Mouse (Mus musculus) gastrocnemius, adult 18-20 months (tissue): ENCODE results near the gene Tspan33. TPM values are rescaled to one million over a fixed set of nuclear protein-coding genes. Genes with fewer than 3 reads are reported as not detected.

Experiments
- DNase-seq: peaks from one replicate; pipeline ENCODE4 v3.0.0; 2021; ENCODE audit warnings: low spot score
- total RNA-seq, 2 experiments: library from RNA; stranded (reverse); gene quantifications; 2 replicates each; pipeline ENCODE4 v1.2.3; 2021

Gene Tspan33
- total RNA-seq, 2 experiments from 2014 or later: 2.6 to 3.6 TPM

GRCm38 (mm10) chr6:29697548-29697947, 3.5 kb downstream of the Tspan33 start:
- DNase-seq: no peak

GRCm38 (mm10) chr6:29699085-29699745, 5.2 kb downstream of the Tspan33 start:
- no peak for DNase-seq

GRCm38 (mm10) chr6:29701051-29701450, 7.0 kb downstream of the Tspan33 start:
- no peak for DNase-seq

DNA sequence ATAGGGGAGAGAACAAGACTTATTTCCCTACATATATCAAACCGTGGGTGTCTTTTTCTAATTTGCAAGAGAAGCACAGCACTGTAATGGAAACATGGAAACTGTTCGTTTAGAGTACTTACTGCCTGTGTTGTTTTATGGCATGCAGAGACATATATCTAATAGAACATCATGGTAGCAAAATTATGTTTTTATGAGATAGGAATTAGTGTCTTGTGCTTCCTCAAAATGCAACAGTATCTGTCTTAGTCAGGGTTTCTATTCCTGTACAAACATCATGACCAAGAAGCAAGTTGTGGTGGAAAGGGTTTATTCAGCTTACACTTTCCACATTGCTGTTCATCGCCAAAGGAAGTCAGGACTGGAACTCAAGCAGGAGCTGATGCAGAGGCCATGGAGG, 8.1 kb downstream of the Tspan33 start:
- DNase-seq: no peak

GRCm38 (mm10) chr6:29704143-29704542, 10.1 kb downstream of the Tspan33 start:
- DNase-seq: no peak

DNA sequence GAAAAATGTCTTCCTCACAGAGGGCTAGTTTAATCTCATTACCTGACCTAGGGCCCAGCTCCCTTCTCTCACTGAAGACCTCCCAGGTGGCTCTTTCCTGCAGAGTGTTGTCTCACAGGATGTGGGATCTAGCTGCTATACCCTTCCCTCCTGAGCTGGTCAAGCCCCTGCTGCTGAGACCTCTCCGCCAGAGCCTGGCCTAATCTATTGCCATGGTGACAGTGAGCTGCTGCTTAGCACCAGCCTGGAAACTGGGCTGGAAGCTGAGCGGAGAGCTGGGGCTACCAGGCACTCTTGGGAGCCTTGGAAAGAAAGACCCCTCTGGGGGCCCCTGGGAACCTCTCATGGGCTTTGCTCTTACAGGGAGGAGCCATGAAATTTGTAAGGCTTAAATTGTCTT, 13.9 kb downstream of the Tspan33 start:
- no peak for DNase-seq

DNA sequence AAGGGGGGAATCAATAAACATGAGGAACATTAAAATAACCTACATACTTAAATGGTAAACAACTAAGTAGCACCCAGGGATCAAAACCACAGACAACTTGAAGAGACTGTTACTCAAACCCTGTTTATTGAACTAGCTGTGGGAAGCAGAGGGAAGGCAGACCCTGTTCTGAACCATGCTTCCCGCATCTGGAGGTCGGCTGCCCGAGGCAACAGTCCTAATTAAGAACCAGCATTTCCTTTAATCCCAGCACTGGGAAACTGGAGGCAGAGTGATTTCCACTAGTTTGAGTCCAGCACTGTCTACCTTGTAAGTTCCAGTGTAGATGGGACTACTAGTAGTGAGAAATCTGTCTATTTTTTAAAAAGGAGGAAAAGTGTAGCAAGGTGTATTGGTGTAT, 17.3 kb downstream of the Tspan33 start:
- DNase-seq: no peak

DNA sequence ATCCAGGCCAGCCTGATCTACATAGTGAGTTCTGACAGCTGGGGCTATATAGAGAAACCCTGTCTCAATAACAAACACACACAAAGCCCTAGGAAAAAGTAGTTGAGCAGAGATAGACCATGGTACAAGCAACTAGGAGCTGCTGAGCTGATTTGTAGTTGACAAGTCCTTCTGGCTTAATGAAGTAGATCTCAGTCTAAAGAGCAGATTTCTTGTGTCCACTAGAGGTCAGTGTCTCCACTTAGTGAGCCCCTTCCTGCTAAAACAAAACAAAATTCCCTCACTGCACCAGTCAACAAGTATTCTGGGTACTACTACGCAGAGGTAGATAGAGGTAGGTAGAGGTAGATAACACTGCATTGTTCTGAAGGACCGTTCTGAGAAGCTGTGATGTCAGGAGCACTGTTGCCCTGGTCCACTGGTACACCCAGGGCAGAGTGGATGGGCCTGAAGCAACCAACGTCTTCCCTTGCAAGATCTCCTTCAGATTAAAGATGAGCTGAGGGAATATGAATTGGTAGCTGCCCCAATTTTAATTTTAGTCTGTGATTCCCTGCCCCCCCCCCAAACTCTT, 18.1 kb downstream of the Tspan33 start:
- DNase-seq: peak; percentile 62

GRCm38 (mm10) chr6:29716624-29717365, 22.8 kb downstream of the Tspan33 start:
- DNase-seq: no peak

GRCm38 (mm10) chr6:29717541-29717940, 23.5 kb downstream of the Tspan33 start:
- no peak for DNase-seq

DNA sequence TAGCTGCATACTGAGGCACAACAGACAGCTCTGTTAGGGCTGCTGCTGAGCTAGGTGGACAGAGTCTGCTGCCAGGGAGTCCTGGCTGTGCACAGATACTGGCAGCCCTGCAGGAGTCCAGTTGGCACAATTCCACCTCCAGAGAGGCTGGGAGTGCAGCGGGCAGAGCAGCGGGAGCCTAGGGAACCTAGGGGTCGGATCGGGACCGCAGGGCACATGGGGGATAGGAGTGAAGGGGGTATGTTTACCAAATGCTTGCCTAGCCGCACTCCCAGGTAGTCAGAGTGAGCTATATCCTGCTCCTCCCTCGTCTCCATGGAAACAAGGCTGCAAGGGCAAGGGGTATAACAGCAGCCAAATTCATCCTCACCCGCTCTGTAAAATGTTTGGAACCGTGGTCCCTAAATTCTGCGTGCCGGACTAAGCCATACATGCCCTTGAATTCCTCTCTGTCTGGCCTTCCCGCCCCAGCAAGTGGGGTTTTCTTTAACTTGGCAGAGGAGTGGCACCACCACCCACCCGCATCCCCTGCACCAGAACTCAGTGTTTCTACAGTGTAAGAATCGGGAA, 24.0 kb downstream of the Tspan33 start:
- peak; percentile 52 for DNase-seq

DNA sequence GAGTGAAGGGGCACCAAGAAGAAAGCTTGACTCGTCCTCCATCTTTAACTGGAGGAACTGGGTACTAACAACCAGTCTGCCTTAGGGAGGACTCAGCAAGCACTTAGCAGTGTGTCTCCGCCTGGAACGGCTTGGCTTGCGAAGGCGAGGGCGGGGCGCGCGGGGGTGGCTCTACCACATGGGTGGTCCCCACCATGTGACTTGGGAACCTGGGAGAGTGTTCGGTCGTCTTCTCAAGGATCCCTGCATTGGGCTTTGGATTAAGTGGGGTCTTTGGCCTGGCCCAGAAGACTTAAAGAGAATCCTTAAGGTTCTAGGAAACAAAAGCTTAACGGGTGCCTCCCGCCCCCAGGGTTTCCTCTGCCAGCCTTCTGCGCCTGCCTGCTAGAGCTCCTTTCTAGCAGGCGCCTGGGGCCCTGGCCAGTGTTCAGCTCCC, 24.9 kb downstream of the Tspan33 start:
- peak; percentile 43 for DNase-seq

DNA sequence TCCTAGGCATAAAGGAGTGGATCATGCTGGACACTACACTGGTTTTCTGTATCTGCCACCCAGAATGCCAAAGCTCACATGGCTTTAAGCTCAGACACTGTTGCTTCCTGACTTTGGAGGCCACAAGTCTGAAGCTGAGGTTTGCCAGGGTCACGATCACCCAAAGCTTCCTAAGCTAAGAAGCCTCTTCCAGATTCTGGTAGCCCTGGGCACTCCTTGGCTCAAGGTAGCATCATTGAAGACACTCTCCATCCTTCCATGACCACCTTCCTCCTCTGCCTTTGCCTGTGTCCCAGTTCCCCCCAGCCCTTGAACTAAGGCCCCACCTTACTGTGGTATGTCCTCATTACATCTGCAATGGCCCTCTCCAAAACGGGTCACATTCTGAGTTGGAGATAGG, 27.9 kb downstream of the Tspan33 start:
- DNase-seq: no peak

DNA sequence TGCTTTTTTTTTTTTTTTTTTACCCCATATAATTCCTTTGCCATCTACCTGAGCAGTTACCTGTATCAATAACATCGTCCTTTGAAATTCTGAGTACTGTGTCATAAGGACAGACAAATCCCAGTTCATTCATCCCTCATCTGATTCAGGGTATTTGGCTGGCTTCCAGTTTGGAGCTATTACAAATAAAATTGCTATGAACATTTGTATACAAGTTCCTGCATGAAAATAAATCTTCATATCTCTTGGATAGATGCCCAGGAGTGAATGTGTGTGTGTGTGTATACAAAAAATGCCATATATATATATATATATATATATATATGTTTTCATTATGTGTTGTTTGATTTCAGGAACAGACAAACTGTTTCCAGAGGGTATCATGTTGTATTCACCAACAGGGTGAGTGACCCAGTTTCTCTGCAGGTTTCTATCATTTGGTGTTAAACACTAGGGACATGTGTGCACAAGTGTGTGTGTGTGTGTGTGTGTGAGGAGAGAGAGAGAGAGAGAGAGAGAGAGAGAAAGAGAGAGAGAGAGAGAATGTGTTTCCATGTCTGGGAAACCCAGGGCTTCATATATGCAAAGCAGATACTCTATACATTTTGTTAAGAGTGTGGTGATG, 32.7 kb downstream of the Tspan33 start:
- no peak for DNase-seq

GRCm38 (mm10) chr6:29728035-29728434, 34.0 kb downstream of the Tspan33 start:
- no peak for DNase-seq

DNA sequence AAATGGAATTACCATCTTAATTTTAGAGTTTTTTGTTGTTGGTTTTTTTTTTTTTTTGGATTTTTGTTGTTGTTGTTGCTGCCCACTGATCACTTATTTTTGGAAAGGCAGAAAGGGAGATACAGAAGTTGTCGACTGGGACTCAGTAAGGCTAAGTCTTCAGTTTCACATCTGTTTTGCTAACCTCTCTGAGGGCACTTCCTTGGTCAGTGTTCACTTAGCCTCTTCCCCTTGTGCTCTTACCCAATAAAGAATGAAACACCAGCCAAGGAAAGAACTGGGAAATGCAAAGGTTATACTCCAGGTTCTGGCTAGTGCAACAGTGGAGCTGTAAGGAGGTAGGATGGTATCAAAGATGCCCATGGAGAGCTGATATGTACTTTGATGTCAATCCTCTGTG, 35.5 kb downstream of the Tspan33 start:
- no peak for DNase-seq

- peak; percentile 42 for DNase-seq
Observed at GRCm38 (mm10) chr6:29735336-29735688, 41.3 kb downstream of the Tspan33 start, which contains the start of gene Smo. Gene Smo (plus strand): TSS chr6:29735503.

DNA sequence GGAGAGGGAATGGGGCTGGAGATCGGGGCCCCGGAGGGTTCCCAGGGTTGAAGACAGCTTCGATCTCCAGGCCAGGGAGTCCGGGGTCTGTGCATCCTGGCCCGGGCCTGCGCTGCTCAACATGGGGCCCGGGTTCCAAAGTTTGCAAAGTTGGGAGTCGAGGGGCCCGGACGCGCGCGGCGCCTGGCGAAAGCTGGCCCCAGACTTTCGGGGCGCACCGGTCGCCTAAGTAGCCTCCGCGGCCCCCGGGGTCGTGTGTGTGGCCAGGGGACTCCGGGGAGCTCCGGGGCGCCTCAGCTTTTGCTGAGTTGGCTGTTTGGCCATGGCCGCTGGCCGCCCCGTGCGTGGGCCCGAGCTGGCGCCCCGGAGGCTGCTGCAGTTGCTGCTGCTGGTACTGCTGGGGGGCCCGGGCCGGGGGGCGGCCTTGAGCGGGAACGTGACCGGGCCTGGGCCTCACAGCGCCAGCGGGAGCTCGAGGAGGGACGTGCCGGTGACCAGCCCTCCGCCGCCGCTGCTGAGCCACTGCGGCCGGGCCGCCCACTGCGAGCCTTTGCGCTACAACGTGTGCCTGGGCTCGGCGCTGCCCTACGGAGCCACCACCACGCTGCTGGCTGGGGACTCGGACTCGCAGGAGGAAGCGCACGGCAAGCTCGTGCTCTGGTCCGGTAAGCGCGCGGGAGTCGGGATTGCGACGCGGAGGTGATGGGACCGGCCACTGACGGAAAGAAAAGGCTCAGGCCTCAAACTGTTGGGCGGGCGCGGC, 41.8 kb downstream of the Tspan33 start:
- peak; percentile 20 for DNase-seq

DNA sequence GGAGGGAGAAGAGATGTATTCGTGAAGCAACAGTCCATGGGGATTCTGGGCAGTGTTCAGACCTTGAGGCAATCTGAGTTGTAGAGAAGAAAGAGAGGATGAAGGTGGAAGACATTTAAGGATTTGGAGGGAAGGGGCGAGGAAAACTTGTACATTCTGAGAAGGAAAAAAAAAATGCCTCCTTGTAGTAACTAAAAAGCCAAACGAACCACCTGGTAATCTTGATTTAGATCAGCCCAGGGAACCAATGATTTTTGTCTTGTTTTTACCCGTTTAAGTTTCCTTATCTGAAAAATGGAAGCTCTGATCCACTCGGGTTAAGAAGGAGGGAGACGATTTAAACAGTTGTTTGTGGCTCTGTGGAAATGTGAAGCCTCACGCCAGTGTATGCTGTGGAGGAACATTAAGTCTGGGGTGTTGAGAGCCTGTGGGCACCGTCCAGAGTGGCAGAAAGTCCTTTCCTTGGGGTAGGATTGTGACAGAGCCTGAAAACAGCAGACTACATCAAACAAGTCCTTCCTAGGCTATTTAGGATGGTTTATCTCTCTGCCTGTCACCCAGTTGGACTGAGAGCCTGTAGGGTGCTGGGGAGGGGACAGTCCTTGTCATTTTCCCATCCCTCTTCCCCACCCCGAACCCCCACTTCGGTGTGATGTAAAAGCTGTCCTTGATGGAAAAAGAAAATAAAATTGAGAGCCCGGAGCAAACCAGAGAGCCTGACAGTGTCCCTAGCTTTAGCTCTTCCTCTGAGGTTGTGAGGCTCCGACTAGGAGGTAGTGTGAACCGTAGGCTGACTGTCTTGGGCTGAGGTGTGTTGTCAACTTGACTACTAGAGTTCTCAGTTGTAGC, 42.8 kb downstream of the Tspan33 start:
- DNase-seq: no peak

DNA sequence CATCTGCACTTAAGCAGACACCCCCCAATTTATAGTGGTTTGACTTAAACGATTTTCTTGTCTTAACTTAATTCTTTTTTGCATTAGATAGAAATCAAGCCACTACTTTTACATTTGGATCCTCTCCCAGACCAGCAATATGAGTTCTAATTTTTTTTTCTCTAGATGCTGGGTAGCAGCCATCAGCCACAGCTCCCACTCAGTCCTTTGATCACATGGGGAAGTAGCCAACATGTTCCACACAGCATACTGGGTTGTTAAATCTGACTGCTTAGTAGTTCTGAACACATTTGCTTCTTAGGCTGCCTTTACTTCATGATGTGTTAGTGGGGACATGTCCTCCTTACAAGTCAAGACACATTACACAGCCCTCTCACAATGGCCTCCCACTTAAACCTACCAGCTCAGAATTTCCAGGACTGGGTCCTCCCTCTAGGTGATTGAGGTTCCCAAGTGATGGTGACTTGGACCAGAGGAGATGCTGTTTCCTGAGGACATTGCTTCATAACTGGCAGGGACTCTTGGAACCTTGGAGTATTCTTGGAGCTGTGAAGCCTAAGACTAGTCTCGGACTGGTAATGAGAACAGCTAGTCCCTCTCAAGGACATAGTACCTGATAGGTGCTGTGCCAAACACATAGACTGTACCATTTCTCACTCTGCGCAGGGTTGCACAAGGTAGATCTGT, 57.6 kb downstream of the Tspan33 start:
- no peak for DNase-seq
